8 mouse cellular contexts compared by ENCODE assay signal in the genomic region with DNA sequence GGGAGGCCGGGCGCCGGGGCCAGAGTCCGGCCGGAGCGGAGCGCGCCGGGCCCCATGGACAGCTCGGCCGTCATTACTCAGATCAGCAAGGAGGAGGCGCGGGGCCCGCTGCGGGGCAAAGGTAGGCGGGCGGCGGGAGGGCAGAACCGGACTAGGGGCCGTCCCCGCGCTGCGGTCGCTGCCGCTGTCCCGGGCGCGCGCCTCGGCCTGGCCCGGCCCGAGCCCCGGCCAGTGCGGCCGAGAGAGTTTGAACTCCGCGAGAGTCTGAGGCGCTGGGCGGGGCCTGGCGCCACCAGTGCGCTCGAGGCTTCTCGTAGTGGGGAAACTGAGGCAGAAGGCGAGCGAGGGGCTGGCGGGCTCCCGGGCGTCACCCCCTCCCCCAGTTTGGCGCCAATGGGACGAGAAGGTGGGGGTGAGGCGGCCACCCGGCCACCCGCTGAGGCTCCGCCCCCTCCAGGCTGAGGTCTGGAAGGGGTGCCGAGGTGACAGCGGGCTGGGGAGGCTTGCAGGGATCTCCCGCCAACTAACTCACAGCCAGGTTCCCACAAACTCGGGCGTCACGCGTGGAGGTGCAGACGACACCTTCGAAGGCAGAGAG. TPM values are rescaled to one million over a fixed set of nuclear protein-coding genes. Genes with fewer than 3 reads are reported as not detected.
DNase-seq lines count a peak whose midpoint lies in the region; ATAC-seq and TF ChIP-seq lines count a peak whose summit lies in the region.

No protein-coding gene starts in this region.

- peak; percentile 47 for TF ChIP-seq POLR2A in myocyte (IDR thresholded peaks at IDR 0.05; ENCODE audit: insufficient read length, low read depth)

- ATAC-seq in hindbrain, postnatal 0 days: peak; percentile 52
- ATAC-seq in liver, embryonic 11.5 days (replicated peaks; ENCODE audit: low FRiP score): peak; percentile 61
- ATAC-seq in stomach, embryonic 16.5 days (ENCODE audit: insufficient read depth, low FRiP score): peak; percentile 26

- DNase-seq in layer of hippocampus, postnatal 10 days (ENCODE audit: low spot score in 2 of 2): peak; percentile 54 to 73
- DNase-seq in layer of hippocampus, adult 8-10 months (ENCODE audit: low spot score in 2 of 2): no peak
- peak; percentile 72 to 78 for DNase-seq in cerebellum, postnatal 10 days
- DNase-seq in gastrocnemius, adult 8-10 months (ENCODE audit: low spot score in 2 of 2): peak; percentile 64 to 75
- DNase-seq in hindbrain, postnatal 0 days (ENCODE audit: low spot score): peak; percentile 48
- peak; percentile 85 for DNase-seq in liver, embryonic 11.5 days (ENCODE audit: low spot score)

- H3K9me3 ChIP-seq in hindbrain, postnatal 0 days (ENCODE audit: low read length): no peaks in the 10 kb centered on the region
- H3K9me3 ChIP-seq in liver, embryonic 11.5 days (ENCODE audit: control insufficient read depth, low read length): no peaks in the 10 kb centered on the region
- no peaks in the 10 kb centered on the region for H3K9me3 ChIP-seq in stomach, embryonic 16.5 days (replicated peaks; ENCODE audit: control insufficient read depth, low read length)

- under 1% methylated on average over 56 of the region's 63 CpGs for WGBS in hindbrain, postnatal 0 days
- under 1% methylated on average over 48 of the region's 63 CpGs for WGBS in liver, embryonic 11.5 days
- under 1% methylated on average over 63 of the region's 63 CpGs for WGBS in stomach, embryonic 16.5 days

- H3K9ac ChIP-seq in hindbrain, postnatal 0 days (replicated peaks; ENCODE audit: low read length): peak overlapping the region; percentile 84
- H3K9ac ChIP-seq in liver, embryonic 11.5 days (ENCODE audit: low read depth, low read length): peak overlapping the region; percentile 89
- H3K9ac ChIP-seq in stomach, embryonic 16.5 days (ENCODE audit: low read length): peak overlapping the region; percentile 97

- peak overlapping the region; percentile 93 for H3K4me2 ChIP-seq in hindbrain, postnatal 0 days (ENCODE audit: low read depth, low read length)
- peak overlapping the region; percentile 100 for H3K4me2 ChIP-seq in liver, embryonic 11.5 days
- peak overlapping the region; percentile 84 for H3K4me2 ChIP-seq in myocyte (ENCODE audit: low read depth)
- peak overlapping the region; percentile 96 for H3K4me2 ChIP-seq in stomach, embryonic 16.5 days (ENCODE audit: low read depth, low read length)

- peak overlapping the region; percentile 95 for H3ac ChIP-seq in myocyte (ENCODE audit: control insufficient read depth, insufficient read length)

- TF ChIP-seq CTCF in hindbrain, postnatal 0 days (IDR thresholded peaks at IDR 0.05; ENCODE audit: low read depth): no peak

- H3K27me3 ChIP-seq in hindbrain, postnatal 0 days (ENCODE audit: insufficient read depth, low read length): no peaks in the 10 kb centered on the region
- no peaks in the 10 kb centered on the region for H3K27me3 ChIP-seq in liver, embryonic 11.5 days (replicated peaks; ENCODE audit: control insufficient read depth, insufficient read depth, low read length)
- H3K27me3 ChIP-seq in myocyte (ENCODE audit: control insufficient read depth, insufficient read depth, insufficient read length): no peaks in the 10 kb centered on the region
- H3K27me3 ChIP-seq in stomach, embryonic 16.5 days (ENCODE audit: control insufficient read depth, insufficient read depth, low read length): no peaks in the 10 kb centered on the region

- peak overlapping the region; percentile 91 for H3K27ac ChIP-seq in hindbrain, postnatal 0 days
- H3K27ac ChIP-seq in liver, embryonic 11.5 days (ENCODE audit: low read depth, low read length): peak overlapping the region; percentile 99
- peak overlapping the region; percentile 99 for H3K27ac ChIP-seq in stomach, embryonic 16.5 days (ENCODE audit: low read length)

- peaks cover 18% of the 10 kb centered on the region for H3K79me2 ChIP-seq in myocyte (ENCODE audit: control insufficient read depth, insufficient read depth)

- peaks cover 6% of the 10 kb centered on the region; the same call in 1 of the 2 replicates for H3K36me3 ChIP-seq in hindbrain, postnatal 0 days (ENCODE audit: insufficient read depth, low read length)
- H3K36me3 ChIP-seq in liver, embryonic 11.5 days (ENCODE audit: control insufficient read depth, insufficient read depth, low read length): peaks cover 14% of the 10 kb centered on the region; the same call in 1 of the 2 replicates
- H3K36me3 ChIP-seq in myocyte (ENCODE audit: control insufficient read depth, insufficient read depth): no peaks in the 10 kb centered on the region
- H3K36me3 ChIP-seq in stomach, embryonic 16.5 days (ENCODE audit: control insufficient read depth, insufficient read depth, low read length): peaks cover 14% of the 10 kb centered on the region

- peaks cover 4% of the 10 kb centered on the region; the same call in 1 of the 2 replicates for H3K4me1 ChIP-seq in hindbrain, postnatal 0 days (ENCODE audit: insufficient read depth, low read length)
- peaks cover 43% of the 10 kb centered on the region for H3K4me1 ChIP-seq in liver, embryonic 11.5 days (replicated peaks; ENCODE audit: control insufficient read depth, insufficient read depth, low read length)
- peaks cover 50% of the 10 kb centered on the region for H3K4me1 ChIP-seq in stomach, embryonic 16.5 days (ENCODE audit: control insufficient read depth, insufficient read depth, low read length)

- peak overlapping the region; percentile 96 for H3K4me3 ChIP-seq in hindbrain, postnatal 0 days (ENCODE audit: low read length)
- H3K4me3 ChIP-seq in liver, embryonic 11.5 days (ENCODE audit: low read depth, low read length): peak overlapping the region; percentile 75
- peak overlapping the region; percentile 55 for H3K4me3 ChIP-seq in myocyte
- peak overlapping the region; percentile 92 for H3K4me3 ChIP-seq in stomach, embryonic 16.5 days (replicated peaks; ENCODE audit: low read length)

TF ChIP-seq in myocyte, 11 proteins besides CTCF, POLR2A, EP300 and RAD21:
- no peak for TF ChIP-seq MYOG (IDR thresholded peaks at IDR 0.05; ENCODE audit: control insufficient read depth in 1 of 3, insufficient read depth in 1 of 3, insufficient read length in 2 of 3, low read depth in 2 of 3)
- no peak for TF ChIP-seq REST (IDR thresholded peaks at IDR 0.05; ENCODE audit: insufficient read depth, insufficient read length)
- no peak for TF ChIP-seq MYOD1 (IDR thresholded peaks at IDR 0.05; ENCODE audit: control insufficient read depth in 1 of 3, insufficient read length in 2 of 3, low read depth in 2 of 3)

RNA-seq across cellular contexts. Expression of a gene that starts 0.6 kb away (rescaled TPM):
- total RNA-seq in layer of hippocampus, postnatal 10 days (2021): 10 to 100 TPM; 23.8 to 27.2 TPM
- 10 to 100 TPM; 27.6 to 33.4 (median 31.6) TPM for total RNA-seq in layer of hippocampus, adult 8-10 months (2022)
- total RNA-seq in gastrocnemius, adult 8-10 months (2022): 100 to 1,000 TPM; 105 to 110 (median 107) TPM
- total RNA-seq in hindbrain, postnatal 0 days (2014; rRNA removed): 35.7 and 38.4 TPM in 2 replicates
- 17.9 and 18.2 TPM in 2 replicates for polyA plus RNA-seq in hindbrain, postnatal 0 days (2015; fragmentation: Nextera tagmentation; extraction: Ambion mirVana)
- polyA plus RNA-seq in liver, embryonic 11.5 days (2014; fragmentation: Nextera tagmentation; extraction: Ambion mirVana): 65.2 and 71.1 TPM in 2 replicates
- polyA plus RNA-seq in myocyte (2012; fragmentation: generic; extraction: Trizol): 64.0 TPM
- 77.9 and 88.9 TPM in 2 replicates for polyA plus RNA-seq in stomach, embryonic 16.5 days (2015; fragmentation: Nextera tagmentation; extraction: Ambion mirVana)

RNA-seq across cellular contexts. Expression of a gene that starts 16.9 kb away (rescaled TPM):
- total RNA-seq in layer of hippocampus, postnatal 10 days (2021): 1 to 10 TPM; 2.0 to 3.0 TPM
- total RNA-seq in layer of hippocampus, adult 8-10 months (2022): 10 to 100 TPM in 2 of 4 experiments, 1 to 10 TPM in 2; 5.5 to 68.6 (median 30.6) TPM
- total RNA-seq in gastrocnemius, adult 8-10 months (2022): 1 to 10 TPM; 2.1 to 6.5 (median 5.1) TPM
- total RNA-seq in hindbrain, postnatal 0 days (2014; rRNA removed): 3.6 and 10.6 TPM in 2 replicates
- 2.3 and 2.9 TPM in 2 replicates for polyA plus RNA-seq in hindbrain, postnatal 0 days (2015; fragmentation: Nextera tagmentation; extraction: Ambion mirVana)
- polyA plus RNA-seq in liver, embryonic 11.5 days (2014; fragmentation: Nextera tagmentation; extraction: Ambion mirVana): 10.0 and 10.4 TPM in 2 replicates
- 1.0 TPM for polyA plus RNA-seq in myocyte (2012; fragmentation: generic; extraction: Trizol)
- 7.7 and 8.7 TPM in 2 replicates for polyA plus RNA-seq in stomach, embryonic 16.5 days (2015; fragmentation: Nextera tagmentation; extraction: Ambion mirVana)

RNA-seq across cellular contexts. Expression of a gene that starts 17.2 kb away (rescaled TPM):
- total RNA-seq in layer of hippocampus, postnatal 10 days (2021): 1 to 10 TPM in 1 of 2 experiments, under 1 TPM in 1; 0.31 to 1.2 TPM
- total RNA-seq in layer of hippocampus, adult 8-10 months (2022): under 1 TPM; 0.71 to 0.92 (median 0.82) TPM
- total RNA-seq in gastrocnemius, adult 8-10 months (2022): not detected
- total RNA-seq in hindbrain, postnatal 0 days (2014; rRNA removed): 0.26 TPM in 1 of 2 replicates, not detected in the other
- 0.14 and 0.18 TPM in 2 replicates for polyA plus RNA-seq in hindbrain, postnatal 0 days (2015; fragmentation: Nextera tagmentation; extraction: Ambion mirVana)
- polyA plus RNA-seq in liver, embryonic 11.5 days (2014; fragmentation: Nextera tagmentation; extraction: Ambion mirVana): 0.88 and 0.94 TPM in 2 replicates
- polyA plus RNA-seq in myocyte (2012; fragmentation: generic; extraction: Trizol): 0.02 TPM
- polyA plus RNA-seq in stomach, embryonic 16.5 days (2015; fragmentation: Nextera tagmentation; extraction: Ambion mirVana): 29.1 and 29.8 TPM in 2 replicates

RNA-seq across cellular contexts. Expression of a gene that starts 30.0 kb away (rescaled TPM):
- 1 to 10 TPM; 1.2 to 1.7 TPM for total RNA-seq in layer of hippocampus, postnatal 10 days (2021)
- 1 to 10 TPM; 1.7 to 3.3 (median 2.2) TPM for total RNA-seq in layer of hippocampus, adult 8-10 months (2022)
- total RNA-seq in gastrocnemius, adult 8-10 months (2022): under 1 TPM in 3 of 4 experiments, not detected in 1; 0.21 to 0.44 (median 0.36) TPM
- total RNA-seq in hindbrain, postnatal 0 days (2014; rRNA removed): 0.75 and 1.9 TPM in 2 replicates
- 1.8 and 2.6 TPM in 2 replicates for polyA plus RNA-seq in hindbrain, postnatal 0 days (2015; fragmentation: Nextera tagmentation; extraction: Ambion mirVana)
- 0.21 TPM in 1 of 2 replicates, not detected in the other for polyA plus RNA-seq in liver, embryonic 11.5 days (2014; fragmentation: Nextera tagmentation; extraction: Ambion mirVana)
- polyA plus RNA-seq in myocyte (2012; fragmentation: generic; extraction: Trizol): 0.10 TPM
- 0.66 and 0.77 TPM in 2 replicates for polyA plus RNA-seq in stomach, embryonic 16.5 days (2015; fragmentation: Nextera tagmentation; extraction: Ambion mirVana)

Comparison
In these comparisons a context has a peak if more than half of its experiments do, and no peak if none do; other contexts are left out.
1. DNase-seq: peak in layer of hippocampus, postnatal 10 days (2 of 2), cerebellum, postnatal 10 days (2 of 2), gastrocnemius, adult 8-10 months (2 of 2), hindbrain, postnatal 0 days (single experiment) and liver, embryonic 11.5 days (single experiment); none in layer of hippocampus, adult 8-10 months (0 of 2).
2. Peak in every context shown above with its lines, with median percentiles within 50 percentile points of each other: ATAC-seq, H3K27ac ChIP-seq, H3K4me2 ChIP-seq, H3K4me3 ChIP-seq and H3K9ac ChIP-seq.